Comparison of ENCODE assay signal across 17 mouse cellular contexts in genomic region chr10:106015965-106016364, GRCm38 (mm10).
"Had no signal": no experiment of that assay in that cellular context is flagged by ENCODE, and none has a peak within 500 bp of the region (broad histone marks: within the 10 kb centered on the region; RNA-seq: fewer than 3 reads in every experiment).

No protein-coding gene starts in this region.

- H3K36me3 ChIP-seq: neural tube, embryonic 12.5 days; neural tube, embryonic 13.5 days; neural tube, embryonic 15.5 days; stomach, embryonic 15.5 days had no signal

- H3K4me2 ChIP-seq: neural tube, embryonic 12.5 days; neural tube, embryonic 13.5 days; neural tube, embryonic 15.5 days; stomach, embryonic 15.5 days had no signal

- H3K4me1 ChIP-seq: neural tube, embryonic 12.5 days; neural tube, embryonic 13.5 days; neural tube, embryonic 15.5 days; stomach, embryonic 15.5 days had no signal

- H3K27ac ChIP-seq: neural tube, embryonic 12.5 days; neural tube, embryonic 13.5 days; neural tube, embryonic 15.5 days; stomach, embryonic 15.5 days; stomach, postnatal 0 days had no signal

- H3K9ac ChIP-seq: neural tube, embryonic 12.5 days; neural tube, embryonic 13.5 days; neural tube, embryonic 15.5 days; stomach, embryonic 15.5 days had no signal

- H3K4me3 ChIP-seq: neural tube, embryonic 12.5 days; neural tube, embryonic 13.5 days; neural tube, embryonic 15.5 days; stomach, embryonic 15.5 days had no signal

- DNase-seq: retina, postnatal 1 day; right cerebral cortex, adult 18-20 months; right cerebral cortex, postnatal 14 days; right cerebral cortex, postnatal 25 days; right cerebral cortex, postnatal 4 days; spleen, adult 18-20 months; thymus, adult 18-20 months; thymus, adult 2 months; thymus, postnatal 14 days; thymus, postnatal 25 days; thymus, postnatal 36 days; thymus, postnatal 4 days had no signal

- H3K9me3 ChIP-seq: neural tube, embryonic 12.5 days; neural tube, embryonic 13.5 days; neural tube, embryonic 15.5 days; stomach, embryonic 15.5 days had no signal

- H3K27me3 ChIP-seq: neural tube, embryonic 12.5 days; neural tube, embryonic 13.5 days; neural tube, embryonic 15.5 days; stomach, embryonic 15.5 days had no signal
